Mouse (Mus musculus): ENCODE results near the gene Sfmbt1. TPM values are rescaled to one million over a fixed set of nuclear protein-coding genes. Genes with fewer than 3 reads are reported as not detected.

The Sfmbt1 gene
- total RNA-seq, 1 experiment, result 7.0 TPM

DNA sequence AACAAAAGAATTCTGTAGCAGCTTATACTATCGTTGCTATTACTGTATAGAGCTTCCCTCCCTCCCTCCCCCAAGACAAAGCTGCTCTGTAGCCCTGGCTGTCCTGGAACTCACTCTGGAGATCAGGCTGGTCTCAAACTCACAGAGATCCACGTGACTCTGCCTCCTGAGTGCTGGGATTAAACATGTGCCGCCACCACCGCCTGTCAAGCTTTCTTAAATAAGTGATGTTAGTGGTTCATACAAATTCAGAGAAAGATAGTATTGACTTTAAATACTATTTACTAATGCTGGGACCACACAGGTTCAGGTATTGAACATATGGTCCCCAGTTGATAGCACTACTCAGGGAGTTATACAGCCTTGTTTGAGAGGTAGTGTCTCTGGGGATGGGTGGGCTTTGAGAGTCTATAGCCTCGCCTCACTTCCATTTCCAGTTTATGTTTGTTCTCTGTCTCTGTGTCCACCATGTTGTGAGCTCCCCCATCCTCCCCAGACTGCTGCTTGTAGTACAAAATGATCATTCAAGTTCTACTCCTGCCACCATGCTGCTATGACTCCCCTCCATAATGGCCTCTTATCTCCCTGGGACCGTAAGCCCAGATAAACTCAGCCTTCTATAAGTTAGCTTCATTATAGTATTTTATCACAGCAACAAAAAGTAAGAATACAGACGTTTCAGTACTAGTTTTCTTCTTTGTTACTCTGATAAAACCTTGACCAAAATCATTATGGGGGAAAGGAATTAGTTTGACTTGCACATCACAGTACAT, 47.7 kb downstream of the Sfmbt1 start:
- Histone ChIP-seq H3K27ac (ENCODE audit: insufficient read depth, low read depth, low read length, poor library complexity, severe bottlenecking) (no peak overlapping the region), H3K4me3 (ENCODE audit: insufficient read depth in 1 of 2, low read depth in 1 of 2, low read length in 2 of 2, poor library complexity in 1 of 2, severe bottlenecking in 1 of 2) (no peak overlapping the region), H3K9ac (ENCODE audit: insufficient read depth, low read depth, low read length, poor library complexity, severe bottlenecking) (no peak overlapping the region), H3K36me3 (ENCODE audit: control insufficient read depth, insufficient read depth, low read length, poor library complexity, severe bottlenecking) (no peaks in the 10 kb centered on the region), H3K9me3 (ENCODE audit: control insufficient read depth, insufficient read depth, low read depth, low read length) (no peaks in the 10 kb centered on the region), H3K4me1 (ENCODE audit: control insufficient read depth in 2 of 2, insufficient read depth in 2 of 2, low read length in 2 of 2, poor library complexity in 1 of 2) (no peaks in the 10 kb centered on the region; a peak in 1 of 4 replicates)
- no peak for DNase-seq (ENCODE audit: low read depth, low spot score)
- no peak for TF ChIP-seq ZNF384 (IDR thresholded peaks at IDR 0.05; ENCODE audit: low read depth, low read length)
- TF ChIP-seq HCFC1 (IDR thresholded peaks at IDR 0.05; ENCODE audit: borderline replicate concordance, insufficient read depth, low read length), result no peak
- no peak for TF ChIP-seq ZC3H11A (IDR thresholded peaks at IDR 0.05; ENCODE audit: borderline replicate concordance, low read depth, low read length)
- TF ChIP-seq MAFK (IDR thresholded peaks at IDR 0.05; ENCODE audit: insufficient read depth, low read depth, low read length), result no peak
- no peak for TF ChIP-seq CHD2 (IDR thresholded peaks at IDR 0.05; ENCODE audit: low read depth, low read length)
- in situ Hi-C loops (cut with MboI; ENCODE audit: low sequenced_read_pairs in 2 of 2, unreplicated experiment in 2 of 2), result no loop called here

DNA sequence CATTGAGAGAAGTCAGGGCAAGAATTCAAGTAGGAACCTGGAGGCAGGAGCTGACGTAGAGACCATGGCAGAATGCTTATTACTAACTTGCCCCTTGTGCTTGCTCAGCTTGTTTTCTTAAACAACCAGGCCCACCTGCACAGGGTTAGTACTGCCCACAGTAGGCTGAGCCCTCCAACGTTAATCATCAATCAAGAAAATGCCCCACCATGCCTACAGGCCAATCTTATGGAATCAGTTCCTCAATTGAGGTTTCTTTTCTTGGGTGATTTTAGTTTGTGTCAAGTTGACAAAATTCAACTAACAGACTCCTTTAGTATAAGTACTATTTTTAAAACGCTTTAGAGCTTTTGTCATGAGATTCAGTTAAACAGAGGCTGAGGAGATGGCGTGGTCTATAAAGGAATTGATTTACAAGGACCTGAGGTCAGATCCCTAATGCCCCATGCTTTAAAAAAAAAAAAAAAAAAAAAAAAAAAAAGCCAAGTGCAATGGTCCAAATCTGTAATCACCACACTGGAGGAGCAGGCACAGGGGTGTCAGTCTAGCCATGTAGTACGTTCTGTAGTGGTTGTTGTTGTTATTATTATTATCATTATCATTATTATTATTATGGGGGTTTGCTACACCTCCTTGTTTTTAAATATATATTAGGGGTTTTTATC, 48.4 kb downstream of the Sfmbt1 start:
- no peak for TF ChIP-seq CHD2 (IDR thresholded peaks at IDR 0.05; ENCODE audit: low read depth, low read length)
- TF ChIP-seq ZNF384 (IDR thresholded peaks at IDR 0.05; ENCODE audit: low read depth, low read length), result no peak
- TF ChIP-seq MAFK (IDR thresholded peaks at IDR 0.05; ENCODE audit: insufficient read depth, low read depth, low read length), result no peak
- no peak for TF ChIP-seq ZC3H11A (IDR thresholded peaks at IDR 0.05; ENCODE audit: borderline replicate concordance, low read depth, low read length)
- TF ChIP-seq HCFC1 (IDR thresholded peaks at IDR 0.05; ENCODE audit: borderline replicate concordance, insufficient read depth, low read length), result no peak
- Histone ChIP-seq H3K9me3 (ENCODE audit: control insufficient read depth, insufficient read depth, low read depth, low read length) (no peaks in the 10 kb centered on the region), H3K27ac (ENCODE audit: insufficient read depth, low read depth, low read length, poor library complexity, severe bottlenecking) (no peak overlapping the region), H3K4me1 (ENCODE audit: control insufficient read depth in 2 of 2, insufficient read depth in 2 of 2, low read length in 2 of 2, poor library complexity in 1 of 2) (no peaks in the 10 kb centered on the region; a peak in 1 of 4 replicates), H3K36me3 (ENCODE audit: control insufficient read depth, insufficient read depth, low read length, poor library complexity, severe bottlenecking) (no peaks in the 10 kb centered on the region), H3K4me3 (ENCODE audit: insufficient read depth in 1 of 2, low read depth in 1 of 2, low read length in 2 of 2, poor library complexity in 1 of 2, severe bottlenecking in 1 of 2) (no peak overlapping the region), H3K9ac (ENCODE audit: insufficient read depth, low read depth, low read length, poor library complexity, severe bottlenecking) (no peak overlapping the region)
- DNase-seq (ENCODE audit: low read depth, low spot score), result no peak
- in situ Hi-C loops (cut with MboI; ENCODE audit: low sequenced_read_pairs in 2 of 2, unreplicated experiment in 2 of 2), result no loop called here

DNA sequence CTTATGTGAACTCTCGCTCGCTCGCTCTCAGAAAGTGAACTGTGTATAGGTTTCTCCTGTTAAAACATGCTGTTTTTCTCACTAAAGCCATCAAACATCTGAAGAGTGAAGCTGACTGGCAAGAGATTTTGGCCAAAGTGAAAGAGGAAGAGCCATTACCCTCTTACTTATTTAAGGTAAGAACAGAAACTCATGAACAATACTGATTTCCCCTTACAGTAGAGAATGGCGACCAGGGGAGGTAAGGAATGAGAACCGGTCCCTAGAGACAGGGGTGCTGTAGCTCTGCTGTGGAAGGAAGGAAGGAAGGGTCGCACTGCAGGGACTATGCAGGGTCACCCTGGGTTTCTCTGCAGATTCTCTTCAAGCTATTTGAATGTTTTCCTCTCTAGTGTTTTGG, 70.0 kb downstream of the Sfmbt1 start:
- no peak for TF ChIP-seq ZNF384 (IDR thresholded peaks at IDR 0.05; ENCODE audit: low read depth, low read length)
- TF ChIP-seq MAFK (IDR thresholded peaks at IDR 0.05; ENCODE audit: insufficient read depth, low read depth, low read length), result no peak
- H3K9me3 ChIP-seq (ENCODE audit: control insufficient read depth, insufficient read depth, low read depth, low read length), result no peaks in the 10 kb centered on the region
- in situ Hi-C loops (cut with MboI; ENCODE audit: low sequenced_read_pairs in 2 of 2, unreplicated experiment in 2 of 2), result no loop called here
- no peak for DNase-seq (ENCODE audit: low read depth, low spot score)
- no peak overlapping the region for H3K9ac ChIP-seq (ENCODE audit: insufficient read depth, low read depth, low read length, poor library complexity, severe bottlenecking)
- no peak overlapping the region for H3K27ac ChIP-seq (ENCODE audit: insufficient read depth, low read depth, low read length, poor library complexity, severe bottlenecking)
- H3K36me3 ChIP-seq (ENCODE audit: control insufficient read depth, insufficient read depth, low read length, poor library complexity, severe bottlenecking), result no peaks in the 10 kb centered on the region
- no peaks in the 10 kb centered on the region for H3K4me1 ChIP-seq (ENCODE audit: control insufficient read depth in 2 of 2, insufficient read depth in 2 of 2, low read length in 2 of 2, poor library complexity in 1 of 2)
- H3K4me3 ChIP-seq (ENCODE audit: insufficient read depth in 1 of 2, low read depth in 1 of 2, low read length in 2 of 2, poor library complexity in 1 of 2, severe bottlenecking in 1 of 2), result no peak overlapping the region

DNA sequence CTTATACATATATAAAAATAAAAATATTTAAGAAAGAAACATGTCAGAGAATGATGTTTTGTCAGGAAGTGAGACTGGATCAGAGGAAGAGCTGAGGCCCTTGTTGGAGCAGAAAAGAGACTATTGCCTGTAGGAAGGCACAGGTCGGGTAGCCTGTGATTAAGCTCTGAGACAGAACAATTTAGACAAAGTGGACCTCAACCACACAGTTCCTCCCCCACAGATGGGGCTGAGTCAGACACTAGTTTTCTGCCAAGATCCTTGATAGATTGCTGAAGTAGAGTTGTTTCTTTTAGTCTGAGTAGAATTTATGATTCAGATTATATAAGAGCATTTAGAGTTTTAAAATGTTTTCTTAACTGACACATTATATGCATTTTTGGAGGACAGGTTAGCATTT, 74.8 kb downstream of the Sfmbt1 start:
- no peaks in the 10 kb centered on the region for H3K36me3 ChIP-seq (ENCODE audit: control insufficient read depth, insufficient read depth, low read length, poor library complexity, severe bottlenecking)
- in situ Hi-C loops (cut with MboI; ENCODE audit: low sequenced_read_pairs in 2 of 2, unreplicated experiment in 2 of 2), result no loop called here
- no peaks in the 10 kb centered on the region for H3K9me3 ChIP-seq (ENCODE audit: control insufficient read depth, insufficient read depth, low read depth, low read length)
- no peaks in the 10 kb centered on the region for H3K4me1 ChIP-seq (ENCODE audit: control insufficient read depth in 2 of 2, insufficient read depth in 2 of 2, low read length in 2 of 2, poor library complexity in 1 of 2)
- no peak overlapping the region for H3K9ac ChIP-seq (ENCODE audit: insufficient read depth, low read depth, low read length, poor library complexity, severe bottlenecking)
- TF ChIP-seq HCFC1 (IDR thresholded peaks at IDR 0.05; ENCODE audit: borderline replicate concordance, insufficient read depth, low read length) (no peak), CHD2 (IDR thresholded peaks at IDR 0.05; ENCODE audit: low read depth, low read length) (no peak), MAFK (IDR thresholded peaks at IDR 0.05; ENCODE audit: insufficient read depth, low read depth, low read length) (no peak), ZC3H11A (IDR thresholded peaks at IDR 0.05; ENCODE audit: borderline replicate concordance, low read depth, low read length) (no peak), ZNF384 (IDR thresholded peaks at IDR 0.05; ENCODE audit: low read depth, low read length) (no peak)
- no peak for DNase-seq (ENCODE audit: low read depth, low spot score)
- no peak overlapping the region for H3K27ac ChIP-seq (ENCODE audit: insufficient read depth, low read depth, low read length, poor library complexity, severe bottlenecking)
- H3K4me3 ChIP-seq (ENCODE audit: insufficient read depth in 1 of 2, low read depth in 1 of 2, low read length in 2 of 2, poor library complexity in 1 of 2, severe bottlenecking in 1 of 2), result no peak overlapping the region

All from ES-E14 (cell line).